Mouse (Mus musculus): ENCODE measurements around the gene Trpm4. TPM values are rescaled to one million over a fixed set of nuclear protein-coding genes. Genes with fewer than 3 reads are reported as not detected.
"Not testable (repeated sequence)": the region's sequence is repeated elsewhere in the genome, so short reads cannot be mapped to it uniquely, and the experiment has no call there.

The Trpm4 gene
- total and polyA plus RNA-seq, 2 experiments from 2014 or later: 11.2 to 35.7 TPM

- H3K36me3 ChIP-seq (ENCODE audit: insufficient read depth, low read length): no peaks in the 10 kb centered on the region
- no peaks in the 10 kb centered on the region for H3K27me3 ChIP-seq (ENCODE audit: insufficient read depth, low read length)
- no peak for TF ChIP-seq CTCF (IDR thresholded peaks at IDR 0.05; ENCODE audit: low read depth)
- H3K9ac ChIP-seq (replicated peaks; ENCODE audit: low read length): no peak overlapping the region
- H3K4me3 ChIP-seq (ENCODE audit: low read length): no peak overlapping the region
- no peaks in the 10 kb centered on the region for H3K4me1 ChIP-seq (ENCODE audit: insufficient read depth, low read length)
- 83% methylated on average over 3 of the region's 3 CpGs for WGBS
- H3K27ac ChIP-seq: no peak overlapping the region
- no peaks in the 10 kb centered on the region for H3K9me3 ChIP-seq (ENCODE audit: low read length)
- no peak overlapping the region for H3K4me2 ChIP-seq (ENCODE audit: low read depth, low read length)
- no peak for ATAC-seq
- no peak for DNase-seq (ENCODE audit: low spot score)
Measured at GRCm38 (mm10) chr7:45264348-45264747, 69.2 kb downstream of the Trpm4 start.

DNA sequence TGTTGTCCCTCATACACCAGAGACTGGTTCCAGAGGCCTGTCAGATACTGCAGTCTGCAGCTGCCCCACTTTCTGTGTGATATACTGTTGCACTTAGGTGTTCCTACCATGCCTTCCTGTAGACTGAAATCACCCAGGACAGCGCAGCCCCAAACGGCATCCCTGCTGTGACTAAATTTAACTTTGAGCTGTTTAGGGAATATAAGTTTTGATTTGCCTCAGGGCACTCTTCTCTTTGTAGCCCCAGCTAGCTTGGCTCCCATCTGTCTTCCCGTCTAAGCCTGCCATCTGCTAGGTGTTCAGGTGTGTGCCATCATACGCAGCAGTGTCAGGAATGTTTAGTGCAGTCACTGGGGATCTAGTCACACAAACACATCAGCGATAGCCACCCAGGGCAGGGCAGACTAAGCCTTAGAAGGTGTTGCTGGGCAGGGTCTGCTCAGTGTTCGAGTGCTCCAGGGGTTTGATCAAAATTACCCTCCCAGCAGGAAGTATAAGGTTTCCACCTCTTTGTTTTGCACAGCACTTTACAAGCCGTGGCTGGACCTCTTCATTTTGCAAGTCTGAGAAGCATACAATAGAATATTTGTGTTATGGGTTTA is 70.5 kb downstream of the Trpm4 start:
- ATAC-seq: no peak
- no peaks in the 10 kb centered on the region for H3K9me3 ChIP-seq (ENCODE audit: low read length)
- H3K27me3 ChIP-seq (ENCODE audit: insufficient read depth, low read length): no peaks in the 10 kb centered on the region
- H3K4me1 ChIP-seq (ENCODE audit: insufficient read depth, low read length): no peaks in the 10 kb centered on the region
- no peak overlapping the region for H3K27ac ChIP-seq
- no peak for DNase-seq (ENCODE audit: low spot score)
- no peak overlapping the region for H3K9ac ChIP-seq (replicated peaks; ENCODE audit: low read length)
- H3K36me3 ChIP-seq (ENCODE audit: insufficient read depth, low read length): no peaks in the 10 kb centered on the region
- no peak overlapping the region for H3K4me2 ChIP-seq (ENCODE audit: low read depth, low read length)
- TF ChIP-seq CTCF (IDR thresholded peaks at IDR 0.05; ENCODE audit: low read depth): no peak
- no peak overlapping the region for H3K4me3 ChIP-seq (ENCODE audit: low read length)
- 62% methylated on average over 7 of the region's 7 CpGs for WGBS

GRCm38 (mm10) chr7:45262266-45262665 is 71.3 kb downstream of the Trpm4 start:
- H3K9me3 ChIP-seq (ENCODE audit: low read length): no peaks in the 10 kb centered on the region
- no peak overlapping the region for H3K9ac ChIP-seq (replicated peaks; ENCODE audit: low read length)
- no peaks in the 10 kb centered on the region for H3K4me1 ChIP-seq (ENCODE audit: insufficient read depth, low read length)
- H3K36me3 ChIP-seq (ENCODE audit: insufficient read depth, low read length): no peaks in the 10 kb centered on the region
- no peak for TF ChIP-seq CTCF (IDR thresholded peaks at IDR 0.05; ENCODE audit: low read depth)
- WGBS: 32% methylated on average over 7 of the region's 7 CpGs
- no peak overlapping the region for H3K4me2 ChIP-seq (ENCODE audit: low read depth, low read length)
- ATAC-seq (no peak), DNase-seq (ENCODE audit: low spot score) (peak; percentile 13)
- H3K27ac ChIP-seq: no peak overlapping the region
- no peak overlapping the region for H3K4me3 ChIP-seq (ENCODE audit: low read length)
- no peaks in the 10 kb centered on the region for H3K27me3 ChIP-seq (ENCODE audit: insufficient read depth, low read length)

GRCm38 (mm10) chr7:45259281-45259680 is 74.3 kb downstream of the Trpm4 start:
- ATAC-seq (no peak), DNase-seq (ENCODE audit: low spot score) (no peak)
- H3K9me3 ChIP-seq (ENCODE audit: low read length): no peaks in the 10 kb centered on the region
- no peak overlapping the region for H3K9ac ChIP-seq (replicated peaks; ENCODE audit: low read length)
- no peak overlapping the region for H3K4me3 ChIP-seq (ENCODE audit: low read length)
- no peaks in the 10 kb centered on the region for H3K4me1 ChIP-seq (ENCODE audit: insufficient read depth, low read length)
- H3K27me3 ChIP-seq (ENCODE audit: insufficient read depth, low read length): no peaks in the 10 kb centered on the region
- no peaks in the 10 kb centered on the region for H3K36me3 ChIP-seq (ENCODE audit: insufficient read depth, low read length)
- no peak overlapping the region for H3K27ac ChIP-seq
- no peak overlapping the region for H3K4me2 ChIP-seq (ENCODE audit: low read depth, low read length)
- no peak for TF ChIP-seq CTCF (IDR thresholded peaks at IDR 0.05; ENCODE audit: low read depth)
- 85% methylated on average over 8 of the region's 8 CpGs for WGBS

DNA sequence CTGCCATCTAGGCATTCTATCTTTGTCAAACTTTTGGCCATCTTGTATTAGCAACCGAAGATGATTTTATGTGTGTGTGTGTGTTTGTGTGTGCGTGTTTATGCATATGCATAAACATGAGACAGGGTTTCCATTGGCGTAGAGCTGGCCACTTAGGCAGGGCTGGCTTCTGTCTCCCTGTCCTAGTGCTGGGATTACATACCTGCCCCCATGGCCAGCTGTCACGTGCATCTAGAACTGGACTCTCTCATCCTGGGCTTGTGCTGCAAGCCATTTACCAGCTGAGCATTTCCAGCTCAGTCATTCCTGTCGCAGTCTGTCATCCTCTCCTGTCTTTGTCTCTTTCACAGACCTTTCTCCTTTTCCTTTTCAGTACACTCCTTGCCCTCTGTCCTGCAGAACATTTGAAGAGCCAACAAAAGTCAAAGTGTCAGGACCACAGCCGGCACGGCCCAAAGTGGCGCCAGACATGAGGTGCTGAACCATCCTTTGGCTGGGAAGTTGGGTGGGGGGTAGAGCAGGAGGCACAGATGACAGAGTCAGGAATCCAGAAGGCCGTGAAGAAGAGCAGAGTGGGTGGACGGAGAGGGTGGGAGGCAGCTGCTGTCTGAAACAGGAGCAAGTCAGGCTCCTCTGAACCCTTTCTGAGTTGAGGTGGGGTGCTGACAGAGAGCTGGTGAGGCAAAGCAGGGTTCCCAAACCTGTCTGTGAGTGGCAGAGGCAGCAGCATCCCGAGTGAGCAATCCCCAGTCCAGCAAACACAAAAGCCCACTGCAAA is 76.3 kb downstream of the Trpm4 start:
- H3K9me3 ChIP-seq (ENCODE audit: low read length): no peaks in the 10 kb centered on the region
- H3K27me3 ChIP-seq (ENCODE audit: insufficient read depth, low read length): no peaks in the 10 kb centered on the region
- DNase-seq (ENCODE audit: low spot score) (no peak), ATAC-seq (no peak; the same call in 1 of the 2 replicates)
- H3K27ac ChIP-seq: no peak overlapping the region
- H3K9ac ChIP-seq (replicated peaks; ENCODE audit: low read length): no peak overlapping the region
- H3K4me2 ChIP-seq (ENCODE audit: low read depth, low read length): no peak overlapping the region
- no peaks in the 10 kb centered on the region for H3K36me3 ChIP-seq (ENCODE audit: insufficient read depth, low read length)
- H3K4me3 ChIP-seq (ENCODE audit: low read length): no peak overlapping the region
- WGBS: 55% methylated on average over 11 of the region's 11 CpGs
- no peaks in the 10 kb centered on the region for H3K4me1 ChIP-seq (ENCODE audit: insufficient read depth, low read length)
- TF ChIP-seq CTCF (IDR thresholded peaks at IDR 0.05; ENCODE audit: low read depth): no peak

DNA sequence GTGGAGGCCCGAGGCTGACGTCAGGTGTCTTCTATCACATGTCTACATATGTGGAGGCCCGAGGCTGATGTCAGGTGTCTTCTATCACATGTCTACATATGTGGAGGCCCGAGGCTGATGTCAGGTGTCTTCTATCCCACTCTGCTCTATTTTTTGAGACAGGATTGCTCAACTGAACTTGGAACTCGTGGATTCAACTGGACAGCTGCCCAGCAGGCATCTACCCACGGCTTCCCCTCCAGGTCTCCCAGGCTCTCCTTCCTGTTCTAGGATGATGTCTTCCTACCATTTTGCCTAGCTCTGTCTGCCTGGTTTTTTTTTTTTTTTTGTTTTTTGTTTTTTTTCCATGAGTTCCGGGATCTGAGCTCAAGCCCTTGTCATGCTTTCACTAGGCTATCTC is 77.8 kb downstream of the Trpm4 start:
- not testable (repeated sequence) for H3K4me1 ChIP-seq (ENCODE audit: insufficient read depth, low read length); H3K27ac ChIP-seq; ATAC-seq; H3K27me3 ChIP-seq (ENCODE audit: insufficient read depth, low read length); H3K9me3 ChIP-seq (ENCODE audit: low read length); H3K4me2 ChIP-seq (ENCODE audit: low read depth, low read length); H3K9ac ChIP-seq (replicated peaks; ENCODE audit: low read length); H3K36me3 ChIP-seq (ENCODE audit: insufficient read depth, low read length); DNase-seq (ENCODE audit: low spot score); H3K4me3 ChIP-seq (ENCODE audit: low read length)
- 75% methylated on average over 5 of the region's 7 CpGs for WGBS

GRCm38 (mm10) chr7:45253806-45254205 is 79.8 kb downstream of the Trpm4 start:
- WGBS: 89% methylated on average over 8 of the region's 8 CpGs

More at GRCm38 (mm10) chr7:45253806-45254205, 79.8 kb downstream of the Trpm4 start:
- DNase-seq (ENCODE audit: low spot score): no peak
- H3K4me3 ChIP-seq (ENCODE audit: low read length): no peak overlapping the region
- TF ChIP-seq CTCF (IDR thresholded peaks at IDR 0.05; ENCODE audit: low read depth): no peak
- no peaks in the 10 kb centered on the region for H3K36me3 ChIP-seq (ENCODE audit: insufficient read depth, low read length)
- H3K27me3 ChIP-seq (ENCODE audit: insufficient read depth, low read length): no peaks in the 10 kb centered on the region
- no peak overlapping the region for H3K4me2 ChIP-seq (ENCODE audit: low read depth, low read length)
- H3K4me1 ChIP-seq (ENCODE audit: insufficient read depth, low read length): no peaks in the 10 kb centered on the region
- H3K27ac ChIP-seq: no peak overlapping the region
- no peak for ATAC-seq
- no peaks in the 10 kb centered on the region for H3K9me3 ChIP-seq (ENCODE audit: low read length)
- H3K9ac ChIP-seq (replicated peaks; ENCODE audit: low read length): no peak overlapping the region

Other genes starting within 250 kb of the Trpm4 start
Only the 30 nearest of the 36 such genes appear.
- gene Gm45713, start 197.5 kb downstream of the Trpm4 start, total RNA-seq (2014; rRNA removed): not detected in 2 replicates
- 0.15 TPM in 1 of 2 replicates, not detected in the other for gene Gm45713, start 197.5 kb downstream of the Trpm4 start, polyA plus RNA-seq (2015; fragmentation: Nextera tagmentation; extraction: Ambion mirVana)
- gene Flt3l, start 197.3 kb downstream of the Trpm4 start, total RNA-seq (2014; rRNA removed): 5.8 and 8.0 TPM in 2 replicates
- gene Flt3l, start 197.3 kb downstream of the Trpm4 start, polyA plus RNA-seq (2015; fragmentation: Nextera tagmentation; extraction: Ambion mirVana): 2.1 and 3.0 TPM in 2 replicates
- 119 and 124 TPM in 2 replicates for gene Pih1d1, start 179.5 kb downstream of the Trpm4 start, total RNA-seq (2014; rRNA removed)
- 79.3 and 80.5 TPM in 2 replicates for gene Pih1d1, start 179.5 kb downstream of the Trpm4 start, polyA plus RNA-seq (2015; fragmentation: Nextera tagmentation; extraction: Ambion mirVana)
- 30.5 and 30.9 TPM in 2 replicates for gene Aldh16a1, start 179.2 kb downstream of the Trpm4 start, total RNA-seq (2014; rRNA removed)
- 19.0 and 20.6 TPM in 2 replicates for gene Aldh16a1, start 179.2 kb downstream of the Trpm4 start, polyA plus RNA-seq (2015; fragmentation: Nextera tagmentation; extraction: Ambion mirVana)
- gene Slc17a7, start 169.8 kb downstream of the Trpm4 start, total RNA-seq (2014; rRNA removed): 9.8 and 13.5 TPM in 2 replicates
- 4.2 and 4.6 TPM in 2 replicates for gene Slc17a7, start 169.8 kb downstream of the Trpm4 start, polyA plus RNA-seq (2015; fragmentation: Nextera tagmentation; extraction: Ambion mirVana)
- gene Gfy, start 154.2 kb downstream of the Trpm4 start, total RNA-seq (2014; rRNA removed): 0.36 TPM in 1 of 2 replicates, not detected in the other
- not detected in 2 replicates for gene Gfy, start 154.2 kb downstream of the Trpm4 start, polyA plus RNA-seq (2015; fragmentation: Nextera tagmentation; extraction: Ambion mirVana)
- not detected in 2 replicates for gene Pth2, start 152.8 kb downstream of the Trpm4 start, total RNA-seq (2014; rRNA removed)
- 1.1 and 2.1 TPM in 2 replicates for gene Pth2, start 152.8 kb downstream of the Trpm4 start, polyA plus RNA-seq (2015; fragmentation: Nextera tagmentation; extraction: Ambion mirVana)
- gene Ccdc155, start 128.9 kb downstream of the Trpm4 start, total RNA-seq (2014; rRNA removed): 0.10 TPM in 1 of 2 replicates, not detected in the other
- gene Ccdc155, start 128.9 kb downstream of the Trpm4 start, polyA plus RNA-seq (2015; fragmentation: Nextera tagmentation; extraction: Ambion mirVana): 0.46 and 0.55 TPM in 2 replicates
- 15.7 and 18.3 TPM in 2 replicates for gene Dkkl1, start 121.6 kb downstream of the Trpm4 start, total RNA-seq (2014; rRNA removed)
- gene Dkkl1, start 121.6 kb downstream of the Trpm4 start, polyA plus RNA-seq (2015; fragmentation: Nextera tagmentation; extraction: Ambion mirVana): 24.0 and 25.4 TPM in 2 replicates
- gene Tead2, start 118.0 kb downstream of the Trpm4 start, total RNA-seq (2014; rRNA removed): 58.0 and 73.6 TPM in 2 replicates
- 36.0 and 37.3 TPM in 2 replicates for gene Tead2, start 118.0 kb downstream of the Trpm4 start, polyA plus RNA-seq (2015; fragmentation: Nextera tagmentation; extraction: Ambion mirVana)
- gene Cd37, start 94.7 kb downstream of the Trpm4 start, total RNA-seq (2014; rRNA removed): 0.40 and 1.0 TPM in 2 replicates
- gene Cd37, start 94.7 kb downstream of the Trpm4 start, polyA plus RNA-seq (2015; fragmentation: Nextera tagmentation; extraction: Ambion mirVana): 2.2 and 2.4 TPM in 2 replicates
- gene Slc6a16, start 92.7 kb downstream of the Trpm4 start, total RNA-seq (2014; rRNA removed): 1.3 and 1.8 TPM in 2 replicates
- 2.0 and 2.1 TPM in 2 replicates for gene Slc6a16, start 92.7 kb downstream of the Trpm4 start, polyA plus RNA-seq (2015; fragmentation: Nextera tagmentation; extraction: Ambion mirVana)
- gene Slc6a21, start 56.3 kb downstream of the Trpm4 start, total RNA-seq (2014; rRNA removed): not detected in 2 replicates
- gene Slc6a21, start 56.3 kb downstream of the Trpm4 start, polyA plus RNA-seq (2015; fragmentation: Nextera tagmentation; extraction: Ambion mirVana): not detected in 2 replicates
- gene Hrc, start 1.5 kb upstream of the Trpm4 start, total RNA-seq (2014; rRNA removed): 0.26 and 0.72 TPM in 2 replicates
- 0.16 and 0.34 TPM in 2 replicates for gene Hrc, start 1.5 kb upstream of the Trpm4 start, polyA plus RNA-seq (2015; fragmentation: Nextera tagmentation; extraction: Ambion mirVana)
- gene Ppfia3, start 33.2 kb upstream of the Trpm4 start, total RNA-seq (2014; rRNA removed): 91.9 and 107 TPM in 2 replicates
- 25.5 and 26.7 TPM in 2 replicates for gene Ppfia3, start 33.2 kb upstream of the Trpm4 start, polyA plus RNA-seq (2015; fragmentation: Nextera tagmentation; extraction: Ambion mirVana)
- gene Lin7b, start 36.8 kb upstream of the Trpm4 start, total RNA-seq (2014; rRNA removed): 87.4 and 94.2 TPM in 2 replicates
- gene Lin7b, start 36.8 kb upstream of the Trpm4 start, polyA plus RNA-seq (2015; fragmentation: Nextera tagmentation; extraction: Ambion mirVana): 69.3 and 76.1 TPM in 2 replicates
- 228 and 240 TPM in 2 replicates for gene Snrnp70, start 62.0 kb upstream of the Trpm4 start, total RNA-seq (2014; rRNA removed)
- 143 and 145 TPM in 2 replicates for gene Snrnp70, start 62.0 kb upstream of the Trpm4 start, polyA plus RNA-seq (2015; fragmentation: Nextera tagmentation; extraction: Ambion mirVana)
- gene Kcna7, start 71.9 kb upstream of the Trpm4 start, total RNA-seq (2014; rRNA removed): 0.52 TPM in 1 of 2 replicates, not detected in the other
- not detected in 2 replicates for gene Kcna7, start 71.9 kb upstream of the Trpm4 start, polyA plus RNA-seq (2015; fragmentation: Nextera tagmentation; extraction: Ambion mirVana)
- 0.16 TPM in 1 of 2 replicates, not detected in the other for gene Ntf5, start 79.9 kb upstream of the Trpm4 start, total RNA-seq (2014; rRNA removed)
- 0.14 and 0.16 TPM in 2 replicates for gene Ntf5, start 79.9 kb upstream of the Trpm4 start, polyA plus RNA-seq (2015; fragmentation: Nextera tagmentation; extraction: Ambion mirVana)
- gene Lhb, start 87.0 kb upstream of the Trpm4 start, total RNA-seq (2014; rRNA removed): 1.3 TPM in 1 of 2 replicates, not detected in the other
- gene Lhb, start 87.0 kb upstream of the Trpm4 start, polyA plus RNA-seq (2015; fragmentation: Nextera tagmentation; extraction: Ambion mirVana): 0.60 and 0.74 TPM in 2 replicates
- 21.1 and 22.4 TPM in 2 replicates for gene Gys1, start 101.1 kb upstream of the Trpm4 start, total RNA-seq (2014; rRNA removed)
- 16.1 and 16.4 TPM in 2 replicates for gene Gys1, start 101.1 kb upstream of the Trpm4 start, polyA plus RNA-seq (2015; fragmentation: Nextera tagmentation; extraction: Ambion mirVana)
- gene Ruvbl2, start 104.3 kb upstream of the Trpm4 start, total RNA-seq (2014; rRNA removed): 147 and 161 TPM in 2 replicates
- gene Ruvbl2, start 104.3 kb upstream of the Trpm4 start, polyA plus RNA-seq (2015; fragmentation: Nextera tagmentation; extraction: Ambion mirVana): 82.9 and 88.9 TPM in 2 replicates
- gene Ftl1, start 126.1 kb upstream of the Trpm4 start, total RNA-seq (2014; rRNA removed): 2,068 and 2,255 TPM in 2 replicates
- gene Ftl1, start 126.1 kb upstream of the Trpm4 start, polyA plus RNA-seq (2015; fragmentation: Nextera tagmentation; extraction: Ambion mirVana): 4,654 and 4,668 TPM in 2 replicates
- gene Bax, start 133.1 kb upstream of the Trpm4 start, total RNA-seq (2014; rRNA removed): 117 and 131 TPM in 2 replicates
- 253 and 264 TPM in 2 replicates for gene Bax, start 133.1 kb upstream of the Trpm4 start, polyA plus RNA-seq (2015; fragmentation: Nextera tagmentation; extraction: Ambion mirVana)
- gene Tulp2, start 148.1 kb upstream of the Trpm4 start, total RNA-seq (2014; rRNA removed): 0.21 TPM in 1 of 2 replicates, not detected in the other
- 0.21 and 0.57 TPM in 2 replicates for gene Tulp2, start 148.1 kb upstream of the Trpm4 start, polyA plus RNA-seq (2015; fragmentation: Nextera tagmentation; extraction: Ambion mirVana)
- not detected in 2 replicates for gene Gm45808, start 153.0 kb upstream of the Trpm4 start, total RNA-seq (2014; rRNA removed)
- not detected in 2 replicates for gene Gm45808, start 153.0 kb upstream of the Trpm4 start, polyA plus RNA-seq (2015; fragmentation: Nextera tagmentation; extraction: Ambion mirVana)
- 4.3 and 4.7 TPM in 2 replicates for gene Dhdh, start 155.0 kb upstream of the Trpm4 start, total RNA-seq (2014; rRNA removed)
- gene Dhdh, start 155.0 kb upstream of the Trpm4 start, polyA plus RNA-seq (2015; fragmentation: Nextera tagmentation; extraction: Ambion mirVana): 5.9 and 6.2 TPM in 2 replicates
- 91.6 and 93.7 TPM in 2 replicates for gene Nucb1, start 176.6 kb upstream of the Trpm4 start, total RNA-seq (2014; rRNA removed)
- gene Nucb1, start 176.6 kb upstream of the Trpm4 start, polyA plus RNA-seq (2015; fragmentation: Nextera tagmentation; extraction: Ambion mirVana): 133 and 144 TPM in 2 replicates
- 19.2 and 19.8 TPM in 2 replicates for gene Ppp1r15a, start 192.5 kb upstream of the Trpm4 start, total RNA-seq (2014; rRNA removed)
- 21.6 and 25.4 TPM in 2 replicates for gene Ppp1r15a, start 192.5 kb upstream of the Trpm4 start, polyA plus RNA-seq (2015; fragmentation: Nextera tagmentation; extraction: Ambion mirVana)
- gene Plekha4, start 192.6 kb upstream of the Trpm4 start, total RNA-seq (2014; rRNA removed): 2.4 and 2.8 TPM in 2 replicates
- gene Plekha4, start 192.6 kb upstream of the Trpm4 start, polyA plus RNA-seq (2015; fragmentation: Nextera tagmentation; extraction: Ambion mirVana): 2.1 and 2.2 TPM in 2 replicates